Mouse (Mus musculus) liver, embryonic 14.5 days (tissue): ENCODE results near the gene Arpc4. TPM values are rescaled to one million over a fixed set of nuclear protein-coding genes. Genes with fewer than 3 reads are reported as not detected.
A peak's percentile ranks its signal among the peaks of the same experiment; 100 is the strongest.

Experiments
- ATAC-seq: fragments of 200-750 bp; cut with Nextera tagmentation; 2 replicates; pipeline ENCODE4 v1.8.0; 2017; ENCODE audit warnings: moderate number of reproducible peaks, mild to moderate bottlenecking, moderate library complexity; ENCODE audit not compliant: insufficient read depth
- DNase-seq, 3 experiments: peaks; one replicate each; pipeline ENCODE4 v3.0.0-alpha.2; 2012 to 2013; ENCODE audit warnings: low read depth in 3 of 3, low spot score in 3 of 3
- H3K27ac ChIP-seq: fragments of 300-500 bp; sonication (generic); 2 replicates; pipeline ENCODE4 v1.5.1; 2014; ENCODE audit warnings: moderate library complexity, mild to moderate bottlenecking, control low read depth, inconsistent platforms
- H3K27me3 ChIP-seq: fragments of 300-500 bp; sonication (generic); 2 replicates; pipeline ENCODE4 v1.6.1; 2014; ENCODE audit warnings: mild to moderate bottlenecking, low read length, moderate library complexity; ENCODE audit not compliant: control insufficient read depth, insufficient read depth
- H3K36me3 ChIP-seq: fragments of 300-500 bp; sonication (generic); replicated peaks from 2 replicates; pipeline ENCODE4 v1.6.1; 2014; ENCODE audit warnings: low read depth; ENCODE audit not compliant: control insufficient read depth, insufficient read depth
- H3K4me1 ChIP-seq, 2 experiments: fragments of 200-500 bp in 1 of 2; fragments of 300-500 bp in 1 of 2; sonication (generic) in 1 of 2; replicated peaks; 2 replicates each; pipeline ENCODE4 v1.6.1; 2012 to 2014; ENCODE audit warnings: antibody characterized with exemption in 1 of 2, inconsistent platforms in 1 of 2, low read length in 1 of 2; ENCODE audit not compliant: control insufficient read depth in 2 of 2, insufficient read depth in 2 of 2
- H3K4me2 ChIP-seq: fragments of 300-500 bp; sonication (generic); 2 replicates; pipeline ENCODE4 v1.6.1; 2014; ENCODE audit warnings: low read depth, mild to moderate bottlenecking, control low read depth, moderate library complexity
- H3K4me3 ChIP-seq, 2 experiments: fragments of 200-500 bp in 1 of 2; fragments of 300-500 bp in 1 of 2; sonication (generic) in 1 of 2; 2 replicates each; pipeline ENCODE4 v1.5.1; 2012 to 2014; ENCODE audit warnings: low read depth in 2 of 2, low read length in 2 of 2, mild to moderate bottlenecking in 2 of 2, control low read depth in 1 of 2, inconsistent platforms in 1 of 2, moderate library complexity in 1 of 2; ENCODE audit not compliant: insufficient read depth in 1 of 2
- H3K9ac ChIP-seq: fragments of 300-500 bp; sonication (generic); replicated peaks from 2 replicates; pipeline ENCODE4 v1.6.1; 2014; ENCODE audit warnings: mild to moderate bottlenecking, control low read depth, moderate library complexity
- H3K9me3 ChIP-seq: fragments of 300-500 bp; sonication (generic); 2 replicates; pipeline ENCODE4 v1.6.1; 2016; ENCODE audit warnings: low read length, mixed read lengths; ENCODE audit not compliant: control insufficient read depth
- CTCF ChIP-seq: IDR thresholded peaks from 2 replicates; pipeline ENCODE4 v1.5.1; 2016; ENCODE audit warnings: antibody characterized with exemption, low read depth, control low read depth
- EP300 ChIP-seq: IDR thresholded peaks from 2 replicates; pipeline ENCODE4 v1.6.1; 2016; ENCODE audit warnings: antibody characterized with exemption, low read depth
- WGBS: fragments of 180-500 bp; shearing (Covaris S2); extraction: QIAGEN DNeasy Blood & Tissue Kit; methylation state at CpG from one replicate; pipeline ENCODE4 v1.1.7; 2014; ENCODE audit not compliant: insufficient replicate concordance; 5-methylcytosine and 5-hydroxymethylcytosine counted together
- polyA plus RNA-seq, 2 experiments: library from polyadenylated mRNA; depleted of rRNA in 1 of 2; stranded (reverse) in 1 of 2; unstranded in 1 of 2; fragments of >200 nt; fragmentation: Nextera tagmentation in 1 of 2; extraction: Ambion mirVana in 1 of 2; gene quantifications; 2 replicates each; pipeline versions ENCODE4 v1.2.1 to v1.2.3; 2012 to 2014

Gene Arpc4
- polyA plus RNA-seq, 2 experiments = 43.7 to 102 TPM

- no peaks in the 10 kb centered on the region for H3K9me3 ChIP-seq
- H3K27ac ChIP-seq = no peak overlapping the region
- 81% methylated on average over 20 of the region's 20 CpGs for WGBS
- H3K27me3 ChIP-seq = no peaks in the 10 kb centered on the region
- DNase-seq = no peak
- TF ChIP-seq EP300 (no peak), CTCF (no peak)
- H3K4me2 ChIP-seq = no peak overlapping the region
- peaks cover 16 to 17% of the 10 kb centered on the region in 2 experiments for H3K4me1 ChIP-seq
- H3K4me3 ChIP-seq = no peak overlapping the region
- ATAC-seq = no peak
- no peak overlapping the region for H3K9ac ChIP-seq
- H3K36me3 ChIP-seq = peaks cover 38% of the 10 kb centered on the region
These were observed 7.6 kb upstream of the Arpc4 start for GRCm38 (mm10) chr6:113370194-113370929.

- Histone ChIP-seq H3K27me3 (no peaks in the 10 kb centered on the region), H3K27ac (peak overlapping the region; percentile 47), H3K9me3 (no peaks in the 10 kb centered on the region), H3K4me2 (peak overlapping the region; percentile 38), H3K9ac (peak overlapping the region; percentile 19), H3K36me3 (peaks cover 41% of the 10 kb centered on the region), H3K4me3 (peak overlapping the region in 1 of 2 experiments; percentile 8; a peak in 1 of 4 replicates), H3K4me1 (peaks cover 22 to 23% of the 10 kb centered on the region in 2 experiments)
- 43% methylated on average over 4 of the region's 4 CpGs for WGBS
- DNase-seq = peak; percentile 27 to 47 (median 45)
- peak; percentile 25 for ATAC-seq
- peak; percentile 34 for TF ChIP-seq CTCF
- peak; percentile 71 for TF ChIP-seq EP300
These were observed 4.4 kb upstream of the Arpc4 start for GRCm38 (mm10) chr6:113373491-113373890.

- no peaks in the 10 kb centered on the region for H3K9me3 ChIP-seq
- TF ChIP-seq CTCF (no peak), EP300 (no peak)
- H3K4me2 ChIP-seq = peak overlapping the region; percentile 98
- 4% methylated on average over 7 of the region's 7 CpGs for WGBS
- ATAC-seq (no peak), DNase-seq (no peak)
- peaks cover 33 to 34% of the 10 kb centered on the region in 2 experiments for H3K4me1 ChIP-seq
- no peaks in the 10 kb centered on the region for H3K27me3 ChIP-seq
- H3K27ac ChIP-seq = peak overlapping the region; percentile 89
- peak overlapping the region; percentile 99 for H3K9ac ChIP-seq
- H3K4me3 ChIP-seq = peak overlapping the region; percentile 91 to 100
- H3K36me3 ChIP-seq = peaks cover 32% of the 10 kb centered on the region
These were observed 781 bp upstream of the Arpc4 start for GRCm38 (mm10) chr6:113377172-113377495.

- peak overlapping the region; percentile 99 for H3K9ac ChIP-seq
- H3K4me3 ChIP-seq = peak overlapping the region; percentile 91 to 100
- H3K27me3 ChIP-seq = no peaks in the 10 kb centered on the region
- no peak overlapping the region; the same call in 1 of the 2 replicates for H3K27ac ChIP-seq
- no peak for ATAC-seq
- 29% methylated on average over 6 of the region's 6 CpGs for WGBS
- no peak for TF ChIP-seq EP300
- TF ChIP-seq CTCF = no peak
- no peaks in the 10 kb centered on the region for H3K9me3 ChIP-seq
- DNase-seq = no peak
- H3K4me1 ChIP-seq = peaks cover 16 to 17% of the 10 kb centered on the region in 2 experiments
- peak overlapping the region; percentile 98 for H3K4me2 ChIP-seq
- peaks cover 47% of the 10 kb centered on the region for H3K36me3 ChIP-seq
These were observed 1.3 kb downstream of the Arpc4 start for GRCm38 (mm10) chr6:113379246-113379645.

- DNase-seq (no peak), ATAC-seq (no peak)
- Histone ChIP-seq H3K4me3 (no peak overlapping the region), H3K9me3 (no peaks in the 10 kb centered on the region), H3K27me3 (no peaks in the 10 kb centered on the region), H3K36me3 (peaks cover 50% of the 10 kb centered on the region), H3K9ac (no peak overlapping the region), H3K27ac (no peak overlapping the region), H3K4me2 (no peak overlapping the region; the same call in 1 of the 2 replicates), H3K4me1 (peaks cover 16 to 17% of the 10 kb centered on the region in 2 experiments)
- WGBS = 87% methylated on average over 11 of the region's 11 CpGs
- no peak for TF ChIP-seq EP300
- TF ChIP-seq CTCF = peak; percentile 33; the same call in 1 of the 2 replicates
These were observed 2.6 kb downstream of the Arpc4 start for GRCm38 (mm10) chr6:113380480-113380879.
